Mouse (Mus musculus): ENCODE results near the gene Taar7b.

- no peak for TF ChIP-seq CTCF (IDR thresholded peaks at IDR 0.05; ENCODE audit: low read depth, low read length)
- no peak for TF ChIP-seq POLR2A (IDR thresholded peaks at IDR 0.05; ENCODE audit: insufficient read depth, low read length)
These were observed 49.5 kb downstream of the Taar7b start, which contains the start of gene Taar7f for GRCm38 (mm10) chr10:24049210-24049609.
